Comparison of ENCODE assay signal across 1 mouse cellular context in genomic region chr8:4582754-4583178, GRCm38 (mm10).
TF ChIP-seq lines count a peak whose summit lies in the region.

No protein-coding gene starts in this region.

TF ChIP-seq in MEL, 35 proteins besides CTCF, POLR2A, EP300 and RAD21 (continued from another document):
- TF ChIP-seq KAT2A (conservative IDR thresholded peaks at IDR 0.05; ENCODE audit: low read depth, low read length) (no peak), MAFK (IDR thresholded peaks at IDR 0.05; ENCODE audit: borderline replicate concordance, low read depth, low read length) (no peak), CHD2 (IDR thresholded peaks at IDR 0.05; ENCODE audit: low read length) (0 out of 2 replicates have a peak, but pooled peaks have one; percentile 7), SMC3 (IDR thresholded peaks at IDR 0.05; ENCODE audit: low read depth, low read length) (peak; percentile 62), SIN3A (IDR thresholded peaks at IDR 0.05; ENCODE audit: low read length) (peak; percentile 75; the same call in 1 of the 2 replicates)
